Mouse (Mus musculus) kidney, adult 2 months (tissue): ENCODE data around the gene Morc3. TPM values are rescaled to one million over a fixed set of nuclear protein-coding genes. Genes with fewer than 3 reads are reported as not detected.

Experiments
- DNase-seq: peaks from one replicate; pipeline ENCODE4 v3.0.0; 2021
- H3K27ac ChIP-seq: fragments of 200-500 bp; 2 replicates; pipeline ENCODE4 v1.5.1; 2012; ENCODE audit warnings: low read depth, low read length, control low read depth, inconsistent platforms; ENCODE audit not compliant: insufficient read depth
- H3K27me3 ChIP-seq: fragments of 200-500 bp; replicated peaks from 2 replicates; pipeline ENCODE4 v1.6.1; 2012; ENCODE audit warnings: mild to moderate bottlenecking, moderate library complexity, low read length, inconsistent platforms; ENCODE audit not compliant: control insufficient read depth, insufficient read depth
- H3K36me3 ChIP-seq: fragments of 200-500 bp; 2 replicates; pipeline ENCODE4 v1.6.1; 2012; ENCODE audit warnings: mild to moderate bottlenecking, moderate library complexity, low read length, inconsistent platforms; ENCODE audit not compliant: control insufficient read depth, insufficient read depth
- H3K4me1 ChIP-seq: fragments of 200-500 bp; 2 replicates; pipeline ENCODE4 v1.6.1; 2011; ENCODE audit warnings: low read length; ENCODE audit not compliant: control insufficient read depth, insufficient read depth
- H3K4me3 ChIP-seq: fragments of 200-500 bp; 2 replicates; pipeline ENCODE4 v1.5.1; 2011; ENCODE audit warnings: mild to moderate bottlenecking, low read depth, low read length, control low read depth; ENCODE audit not compliant: insufficient read depth
- CTCF ChIP-seq: fragments of 200-500 bp; conservative IDR thresholded peaks from 2 replicates; pipeline ENCODE4 v1.5.1; 2011; ENCODE audit warnings: low read depth, mild to moderate bottlenecking, control low read depth, low read length, moderate library complexity, mixed read lengths; ENCODE audit not compliant: insufficient read depth, insufficient read length
- POLR2A ChIP-seq: fragments of 200-500 bp; IDR thresholded peaks from one replicate; pipeline ENCODE4 v1.6.1; 2011; ENCODE audit warnings: low read depth, low read length, control low read depth
- WGBS: fragments of 180-500 bp; shearing (Covaris S2); methylation state at CpG from one replicate; pipeline ENCODE4 v1.1.7; 2018; 5-methylcytosine and 5-hydroxymethylcytosine counted together
- polyA plus RNA-seq: library from polyadenylated mRNA; depleted of rRNA; stranded (reverse); fragments of >200 nt; gene quantifications from 2 replicates; pipeline ENCODE4 v1.2.3, GENCODE M21; 2012

Morc3 gene
- polyA plus RNA-seq, 1 experiment: 6.4 TPM

GRCm38 (mm10) chr16:93799936-93800335, 32.0 kb upstream of the Morc3 start:
- 97% methylated on average over 16 of the region's 16 CpGs for WGBS
- H3K4me3 ChIP-seq: no peak overlapping the region
- no peaks in the 10 kb centered on the region for H3K4me1 ChIP-seq
- TF ChIP-seq CTCF: no peak
- TF ChIP-seq POLR2A: no peak
- DNase-seq: no peak
- H3K36me3 ChIP-seq: no peaks in the 10 kb centered on the region
- no peaks in the 10 kb centered on the region for H3K27me3 ChIP-seq
- H3K27ac ChIP-seq: no peak overlapping the region

DNA sequence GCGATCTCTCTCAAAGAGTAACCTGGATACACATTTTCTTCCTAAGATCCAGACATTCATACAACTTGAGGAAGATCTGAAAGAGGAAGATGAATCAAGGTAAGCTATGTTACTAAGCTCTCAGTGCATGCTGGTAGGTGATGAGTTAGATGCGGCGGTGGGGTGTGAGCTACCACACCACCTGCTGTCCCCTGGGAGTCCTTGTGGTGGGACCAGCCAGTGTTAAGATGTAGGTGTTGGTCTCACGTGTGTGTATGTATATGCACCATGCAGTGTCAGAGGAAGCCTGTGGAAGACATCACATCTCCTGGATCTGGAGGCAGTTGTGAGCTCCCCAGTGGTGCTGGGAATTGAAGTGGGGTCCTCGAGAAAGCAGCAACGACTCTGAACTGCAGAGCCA, 24.8 kb upstream of the Morc3 start:
- H3K27ac ChIP-seq: no peak overlapping the region
- no peak overlapping the region for H3K4me3 ChIP-seq
- H3K27me3 ChIP-seq: no peaks in the 10 kb centered on the region
- TF ChIP-seq CTCF: no peak
- TF ChIP-seq POLR2A: no peak
- no peaks in the 10 kb centered on the region for H3K4me1 ChIP-seq
- WGBS: 93% methylated on average over 6 of the region's 6 CpGs
- H3K36me3 ChIP-seq: no peaks in the 10 kb centered on the region
- no peak for DNase-seq

- Histone ChIP-seq H3K27me3 (no peaks in the 10 kb centered on the region), H3K27ac (no peak overlapping the region), H3K4me1 (no peaks in the 10 kb centered on the region), H3K4me3 (no peak overlapping the region), H3K36me3 (no peaks in the 10 kb centered on the region)
- DNase-seq: peak; percentile 84
- TF ChIP-seq POLR2A: no peak
- no peak for TF ChIP-seq CTCF
- WGBS: 32% methylated on average over 8 of the region's 8 CpGs
These were observed 23.9 kb upstream of the Morc3 start for GRCm38 (mm10) chr16:93807961-93808554.

GRCm38 (mm10) chr16:93815856-93816736, 15.8 kb upstream of the Morc3 start:
- H3K27me3 ChIP-seq: no peaks in the 10 kb centered on the region
- DNase-seq: peak; percentile 93
- H3K36me3 ChIP-seq: no peaks in the 10 kb centered on the region
- 32% methylated on average over 20 of the region's 20 CpGs for WGBS
- peaks cover 14% of the 10 kb centered on the region; the same call in 1 of the 2 replicates for H3K4me1 ChIP-seq
- peak overlapping the region; percentile 25; the same call in 1 of the 2 replicates for H3K4me3 ChIP-seq
- TF ChIP-seq POLR2A: no peak
- TF ChIP-seq CTCF: no peak
- peak overlapping the region; percentile 88 for H3K27ac ChIP-seq

DNA sequence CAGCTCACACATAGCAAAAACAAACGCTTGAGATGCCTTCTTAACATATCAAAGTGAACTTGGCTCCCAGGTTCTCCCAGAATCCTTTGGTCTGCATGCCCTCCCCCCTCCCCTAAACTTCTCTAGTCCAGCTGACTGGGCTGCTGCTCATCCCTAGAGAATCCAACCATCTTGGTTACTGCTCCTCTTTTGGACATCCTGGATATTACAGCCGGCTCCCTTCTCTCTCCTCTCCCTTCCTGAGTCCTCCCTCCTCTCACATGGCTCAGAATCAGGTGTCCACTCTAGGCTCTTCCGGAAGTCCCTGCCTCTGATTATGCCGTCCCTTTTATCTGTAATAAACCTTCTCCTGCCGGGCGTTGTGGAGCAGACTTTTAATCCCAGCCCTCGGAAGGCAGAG, 15.1 kb upstream of the Morc3 start:
- H3K4me1 ChIP-seq: peaks cover 14% of the 10 kb centered on the region; the same call in 1 of the 2 replicates
- H3K27ac ChIP-seq: peak overlapping the region; percentile 88
- no peak overlapping the region for H3K4me3 ChIP-seq
- H3K36me3 ChIP-seq: no peaks in the 10 kb centered on the region
- WGBS: 46% methylated on average over 7 of the region's 7 CpGs
- no peaks in the 10 kb centered on the region for H3K27me3 ChIP-seq
- TF ChIP-seq POLR2A (no peak), CTCF (no peak)
- peak; percentile 21 for DNase-seq

- Histone ChIP-seq H3K36me3 (no peaks in the 10 kb centered on the region), H3K27ac (no peak overlapping the region), H3K27me3 (no peaks in the 10 kb centered on the region), H3K4me3 (no peak overlapping the region), H3K4me1 (peaks cover 14% of the 10 kb centered on the region; the same call in 1 of the 2 replicates)
- no peak for TF ChIP-seq POLR2A
- no peak for TF ChIP-seq CTCF
- DNase-seq: no peak
- WGBS: 73% methylated on average over 5 of the region's 5 CpGs
These were observed 14.6 kb upstream of the Morc3 start for GRCm38 (mm10) chr16:93817371-93817770.
